Mouse (Mus musculus) MEL (cell line): ENCODE results near the gene Fgfr2. TPM values are rescaled to one million over a fixed set of nuclear protein-coding genes. Genes with fewer than 3 reads are reported as not detected.

Source experiments
- DNase-seq: peaks from one replicate; pipeline ENCODE4 v3.0.0; 2011; ENCODE audit warnings: low read depth, low spot score
- H3K27ac ChIP-seq: 2 replicates; pipeline ENCODE4 v1.5.1; 2012; ENCODE audit warnings: low read depth, mild to moderate bottlenecking, control low read depth, low read length, moderate library complexity; ENCODE audit not compliant: control insufficient read depth
- H3K27me3 ChIP-seq, 2 experiments: fragments of 150-350 bp in 1 of 2; sonication (generic) in 1 of 2; 2 replicates each; pipeline ENCODE4 v1.6.1; 2012; ENCODE audit warnings: low read length in 2 of 2, mild to moderate bottlenecking in 2 of 2, improper control_type of control experiment in 1 of 2, moderate library complexity in 1 of 2; ENCODE audit not compliant: insufficient read depth in 2 of 2, control insufficient read depth in 1 of 2
- H3K36me3 ChIP-seq, 2 experiments: 2 replicates each; pipeline ENCODE4 v1.6.1; 2012 to 2014; ENCODE audit warnings: low read length in 2 of 2, improper control_type of control experiment in 1 of 2, inconsistent platforms in 1 of 2, mild to moderate bottlenecking in 1 of 2; ENCODE audit not compliant: insufficient read depth in 2 of 2, control insufficient read depth in 1 of 2
- H3K4me1 ChIP-seq, 2 experiments: fragments of 150-350 bp in 1 of 2; sonication (generic) in 1 of 2; 2 replicates each; pipeline ENCODE4 v1.6.1; 2012; ENCODE audit warnings: low read length in 2 of 2, improper control_type of control experiment in 1 of 2, mild to moderate bottlenecking in 1 of 2; ENCODE audit not compliant: insufficient read depth in 2 of 2, control insufficient read depth in 1 of 2
- H3K4me3 ChIP-seq, 2 experiments: fragments of 150-350 bp in 1 of 2; sonication (generic) in 1 of 2; 2 replicates each; pipeline ENCODE4 v1.5.1; 2012; ENCODE audit warnings: low read depth in 2 of 2, low read length in 2 of 2, mild to moderate bottlenecking in 2 of 2, moderate library complexity in 2 of 2, control low read depth in 1 of 2, improper control_type of control experiment in 1 of 2; ENCODE audit not compliant: control insufficient read depth in 1 of 2, insufficient read depth in 1 of 2
- H3K79me2 ChIP-seq: 2 replicates; pipeline ENCODE4 v1.6.1; 2012; ENCODE audit warnings: mild to moderate bottlenecking, low read length, moderate library complexity; ENCODE audit not compliant: control insufficient read depth, poor library complexity, insufficient read depth
- H3K9ac ChIP-seq: 2 replicates; pipeline ENCODE4 v1.6.1; 2012; ENCODE audit warnings: low read depth, mild to moderate bottlenecking, control low read depth, low read length, moderate library complexity; ENCODE audit not compliant: control insufficient read depth, poor library complexity, severe bottlenecking
- H3K9me3 ChIP-seq: fragments of 150-350 bp; sonication (generic); replicated peaks from 2 replicates; pipeline ENCODE4 v1.6.1; 2012; ENCODE audit warnings: mild to moderate bottlenecking, low read length, improper control_type of control experiment, moderate library complexity; ENCODE audit not compliant: insufficient read depth
- BHLHE40 ChIP-seq: IDR thresholded peaks from 2 replicates; pipeline ENCODE4 v1.6.1; 2012; ENCODE audit warnings: low read depth, mild to moderate bottlenecking, inconsistent platforms, low read length, improper control_type of control experiment, borderline replicate concordance
- CHD2 ChIP-seq: IDR thresholded peaks from 2 replicates; pipeline ENCODE4 v1.6.1; 2011; ENCODE audit warnings: low read length, improper control_type of control experiment
- CTCF ChIP-seq, 3 experiments: IDR thresholded peaks in 2 of 3; conservative IDR thresholded peaks in 1 of 3; 2 replicates each; pipeline ENCODE4 v1.5.1; 2011 to 2012; ENCODE audit warnings: low read length in 3 of 3, low read depth in 2 of 3, mild to moderate bottlenecking in 2 of 3, improper control_type of control experiment in 1 of 3, inconsistent platforms in 1 of 3, mixed read lengths in 1 of 3, moderate library complexity in 1 of 3; ENCODE audit not compliant: control insufficient read depth in 1 of 3, insufficient read depth in 1 of 3, poor library complexity in 1 of 3, severe bottlenecking in 1 of 3
- E2F4 ChIP-seq: IDR thresholded peaks from 2 replicates; pipeline ENCODE4 v1.6.1; 2011; ENCODE audit warnings: low read depth, low read length, improper control_type of control experiment, borderline replicate concordance
- ELF1 ChIP-seq: IDR thresholded peaks from 2 replicates; pipeline ENCODE4 v1.6.1; 2014; ENCODE audit warnings: low read depth, mild to moderate bottlenecking, inconsistent platforms, low read length, improper control_type of control experiment, moderate library complexity
- ETS1 ChIP-seq: IDR thresholded peaks from 2 replicates; pipeline ENCODE4 v1.6.1; 2012; ENCODE audit warnings: low read depth, mild to moderate bottlenecking, inconsistent platforms, low read length, improper control_type of control experiment, moderate library complexity
- GABPA ChIP-seq: IDR thresholded peaks from 2 replicates; pipeline ENCODE4 v1.6.1; 2012; ENCODE audit warnings: low read depth, mild to moderate bottlenecking, inconsistent platforms, low read length, improper control_type of control experiment, moderate library complexity
- GATA1 ChIP-seq: IDR thresholded peaks from 2 replicates; pipeline ENCODE4 v1.6.1; 2011; ENCODE audit warnings: low read depth, low read length, improper control_type of control experiment
- JUND ChIP-seq: IDR thresholded peaks from 2 replicates; pipeline ENCODE4 v1.6.1; 2011; ENCODE audit warnings: low read depth, mild to moderate bottlenecking, improper control_type of control experiment, low read length
- KAT2A ChIP-seq: conservative IDR thresholded peaks from 2 replicates; pipeline ENCODE4 v1.6.1; 2012; ENCODE audit warnings: low read depth, low read length, improper control_type of control experiment, inconsistent platforms
- MAFK ChIP-seq: IDR thresholded peaks from 2 replicates; pipeline ENCODE4 v1.6.1; 2011; ENCODE audit warnings: low read depth, mild to moderate bottlenecking, low read length, improper control_type of control experiment, borderline replicate concordance
- MAZ ChIP-seq: IDR thresholded peaks from 2 replicates; pipeline ENCODE4 v1.6.1; 2012; ENCODE audit warnings: low read depth, mild to moderate bottlenecking, inconsistent platforms, low read length, improper control_type of control experiment
- MEF2A ChIP-seq: IDR thresholded peaks from 2 replicates; pipeline ENCODE4 v1.6.1; 2014; ENCODE audit warnings: low read depth, mild to moderate bottlenecking, inconsistent platforms, low read length, improper control_type of control experiment; ENCODE audit not compliant: poor library complexity, insufficient replicate concordance, severe bottlenecking; ENCODE audit errors: extremely low read depth
- MXI1 ChIP-seq: IDR thresholded peaks from 2 replicates; pipeline ENCODE4 v1.6.1; 2011; ENCODE audit warnings: mild to moderate bottlenecking, low read depth, low read length, improper control_type of control experiment
- MYB ChIP-seq: IDR thresholded peaks from 2 replicates; pipeline ENCODE4 v1.6.1; 2011; ENCODE audit warnings: mild to moderate bottlenecking, low read depth, low read length, improper control_type of control experiment
- NRF1 ChIP-seq: IDR thresholded peaks from 2 replicates; pipeline ENCODE4 v1.6.1; 2014; ENCODE audit warnings: low read depth, mild to moderate bottlenecking, inconsistent platforms, low read length, improper control_type of control experiment, moderate library complexity; ENCODE audit not compliant: poor library complexity, insufficient read depth, severe bottlenecking
- POLR2A ChIP-seq, 2 experiments: IDR thresholded peaks; 2 replicates each; pipeline ENCODE4 v1.6.1; 2011 to 2012; ENCODE audit warnings: low read length in 2 of 2, mild to moderate bottlenecking in 2 of 2, control low read depth in 1 of 2, improper control_type of control experiment in 1 of 2, low read depth in 1 of 2, moderate library complexity in 1 of 2; ENCODE audit not compliant: control insufficient read depth in 1 of 2, insufficient read depth in 1 of 2, poor library complexity in 1 of 2
- POLR2AphosphoS2 ChIP-seq: IDR thresholded peaks from 2 replicates; pipeline ENCODE4 v1.6.1; 2011; ENCODE audit warnings: low read length, improper control_type of control experiment
- POLR2AphosphoS5 ChIP-seq: IDR thresholded peaks from 2 replicates; pipeline ENCODE4 v1.6.1; 2012; ENCODE audit warnings: low read depth, borderline replicate concordance, mild to moderate bottlenecking, inconsistent platforms, low read length, moderate library complexity, mixed read lengths
- RAD21 ChIP-seq: IDR thresholded peaks from 2 replicates; pipeline ENCODE4 v1.6.1; 2011; ENCODE audit warnings: mild to moderate bottlenecking, low read depth, low read length, improper control_type of control experiment
- RCOR1 ChIP-seq: IDR thresholded peaks from 2 replicates; pipeline ENCODE4 v1.6.1; 2012; ENCODE audit warnings: low read depth, mild to moderate bottlenecking, inconsistent platforms, low read length, improper control_type of control experiment
- SIN3A ChIP-seq: IDR thresholded peaks from 2 replicates; pipeline ENCODE4 v1.6.1; 2012; ENCODE audit warnings: low read length, improper control_type of control experiment, inconsistent platforms
- SMC3 ChIP-seq: IDR thresholded peaks from 2 replicates; pipeline ENCODE4 v1.6.1; 2011; ENCODE audit warnings: low read depth, low read length, improper control_type of control experiment
- TAL1 ChIP-seq: IDR thresholded peaks from 2 replicates; pipeline ENCODE4 v1.6.1; 2012; ENCODE audit warnings: mild to moderate bottlenecking, inconsistent platforms, low read length, moderate library complexity, mixed read lengths
- TBP ChIP-seq: IDR thresholded peaks from 2 replicates; pipeline ENCODE4 v1.8.0; 2011; ENCODE audit warnings: low read depth, low read length, improper control_type of control experiment
- TCF12 ChIP-seq: IDR thresholded peaks from 2 replicates; pipeline ENCODE4 v1.6.1; 2014; ENCODE audit warnings: low read depth, mild to moderate bottlenecking, inconsistent platforms, low read length, improper control_type of control experiment, moderate library complexity
- UBTF ChIP-seq: IDR thresholded peaks from 2 replicates; pipeline ENCODE4 v1.6.1; 2012; ENCODE audit warnings: low read depth, mild to moderate bottlenecking, inconsistent platforms, low read length, improper control_type of control experiment, moderate library complexity, borderline replicate concordance; ENCODE audit not compliant: insufficient read depth
- USF2 ChIP-seq, 2 experiments: IDR thresholded peaks; 2 replicates each; pipeline ENCODE4 v1.6.1; 2011 to 2012; ENCODE audit warnings: improper control_type of control experiment in 2 of 2, low read length in 2 of 2, borderline replicate concordance in 1 of 2, inconsistent platforms in 1 of 2, low read depth in 1 of 2, mild to moderate bottlenecking in 1 of 2; ENCODE audit not compliant: insufficient read depth in 1 of 2
- ZC3H11A ChIP-seq: IDR thresholded peaks from 2 replicates; pipeline ENCODE4 v1.6.1; 2012; ENCODE audit warnings: low read depth, mild to moderate bottlenecking, inconsistent platforms, low read length, improper control_type of control experiment
- ZKSCAN1 ChIP-seq: IDR thresholded peaks from 2 replicates; pipeline ENCODE4 v1.6.1; 2012; ENCODE audit warnings: low read depth, mild to moderate bottlenecking, inconsistent platforms, low read length, improper control_type of control experiment, moderate library complexity
- ZMIZ1 ChIP-seq: IDR thresholded peaks from 2 replicates; pipeline ENCODE4 v1.6.1; 2012; ENCODE audit warnings: low read depth, mild to moderate bottlenecking, inconsistent platforms, low read length, improper control_type of control experiment, moderate library complexity
- ZNF384 ChIP-seq: IDR thresholded peaks from 2 replicates; pipeline ENCODE4 v1.6.1; 2012; ENCODE audit warnings: low read depth, mild to moderate bottlenecking, inconsistent platforms, low read length, improper control_type of control experiment
- polyA plus RNA-seq, 2 experiments: library from polyadenylated mRNA; stranded (reverse) in 1 of 2; unstranded in 1 of 2; fragments of >175 nt in 1 of 2; fragments of >200 nt in 1 of 2; gene quantifications; 2 replicates each; pipeline versions ENCODE4 v1.2.1 to v1.2.4; 2012; ENCODE audit warnings: low replicate concordance in 2 of 2, low read depth in 1 of 2; ENCODE audit not compliant: insufficient read length in 2 of 2, insufficient read depth in 1 of 2, missing spikeins in 1 of 2
- total RNA-seq: library from RNA; depleted of rRNA; stranded (reverse); fragments of 300-350 nt; gene quantifications from 2 replicates; pipeline ENCODE4 v1.2.3, GENCODE M21; 2012

The Fgfr2 gene
- total and polyA plus RNA-seq, 3 experiments, result not detected

DNA sequence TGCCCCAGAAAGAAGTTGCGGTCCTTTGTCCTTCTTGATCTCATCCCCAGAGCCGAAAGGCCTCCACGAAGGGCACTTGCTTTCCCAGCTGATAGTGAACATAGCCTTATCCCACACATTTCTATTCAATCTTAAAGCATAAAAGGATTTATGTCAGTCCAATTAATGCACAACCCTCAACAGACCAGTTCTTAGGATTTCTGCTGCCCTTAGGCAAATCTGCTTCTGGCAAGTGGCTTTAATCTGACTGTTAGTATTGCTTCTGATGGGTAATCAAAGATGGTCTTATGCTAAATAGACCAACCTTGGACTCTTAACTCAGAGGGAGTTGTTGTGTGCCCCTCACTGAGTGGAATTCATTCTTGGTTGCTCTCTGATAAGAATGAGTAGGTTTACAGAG, 2505.6 kb downstream of the Fgfr2 start:
- H3K27ac ChIP-seq, result no peak overlapping the region
- H3K27me3 ChIP-seq, result peaks cover 0 to 7% of the 10 kb centered on the region in 2 experiments; a peak in 3 of 4 replicates
- no peaks in the 10 kb centered on the region for H3K9me3 ChIP-seq
- no peaks in the 10 kb centered on the region for H3K79me2 ChIP-seq
- no peak overlapping the region for H3K4me3 ChIP-seq
- TF ChIP-seq KAT2A, result no peak
- TF ChIP-seq ETS1, result no peak
- no peak for TF ChIP-seq E2F4
- TF ChIP-seq TBP, result no peak
- TF ChIP-seq GABPA, result no peak
- no peak for TF ChIP-seq ELF1
- no peak for TF ChIP-seq ZKSCAN1
- TF ChIP-seq ZMIZ1, result no peak
- no peak for TF ChIP-seq TAL1
- TF ChIP-seq USF2 (IDR thresholded peaks at IDR 0.05; ENCODE audit: borderline replicate concordance in 1 of 2, insufficient read depth in 1 of 2, low read depth in 1 of 2, low read length in 2 of 2), result no peak
- TF ChIP-seq POLR2AphosphoS2, result no peak
- TF ChIP-seq RCOR1, result no peak
- no peak for TF ChIP-seq POLR2AphosphoS5
- TF ChIP-seq SMC3, result no peak
- no peak for TF ChIP-seq ZC3H11A
- TF ChIP-seq JUND, result no peak
- no peak for TF ChIP-seq SIN3A
- no peak for TF ChIP-seq MEF2A
- no peak for TF ChIP-seq MAFK
- H3K36me3 ChIP-seq, result no peaks in the 10 kb centered on the region
- H3K4me1 ChIP-seq, result no peaks in the 10 kb centered on the region
- no peak for DNase-seq
- no peak overlapping the region for H3K9ac ChIP-seq

DNA sequence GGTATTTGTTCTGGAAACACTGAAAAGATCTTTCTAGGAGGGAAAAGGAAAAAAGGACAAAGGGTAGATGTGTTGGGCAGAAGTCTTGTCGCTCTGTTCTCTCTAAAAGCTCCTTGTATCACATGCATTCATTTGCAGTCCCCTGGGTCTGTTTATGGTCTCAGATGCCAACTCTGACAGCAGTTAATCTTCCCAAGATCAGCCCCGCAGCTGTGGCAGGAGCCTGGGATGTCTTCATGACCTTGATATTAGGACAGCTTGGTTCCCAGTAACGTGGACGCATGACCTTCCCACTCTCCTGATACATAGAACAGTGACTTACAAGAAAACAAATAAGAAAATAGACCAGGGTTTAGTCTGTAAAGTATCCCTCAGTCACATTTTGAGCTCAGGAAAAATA, 2509.2 kb downstream of the Fgfr2 start:
- no peak for TF ChIP-seq CHD2
- TF ChIP-seq GATA1, result no peak
- TF ChIP-seq BHLHE40, result no peak
- no peak for TF ChIP-seq ZKSCAN1
- no peak for TF ChIP-seq MAZ
- TF ChIP-seq NRF1, result no peak
- TF ChIP-seq RCOR1, result no peak
- TF ChIP-seq ZC3H11A, result no peak
- TF ChIP-seq MXI1, result no peak
- TF ChIP-seq TBP, result no peak
- no peak for TF ChIP-seq POLR2A (IDR thresholded peaks at IDR 0.05; ENCODE audit: control insufficient read depth in 1 of 2, insufficient read depth in 1 of 2, low read depth in 1 of 2, low read length in 2 of 2, poor library complexity in 1 of 2)
- TF ChIP-seq RAD21, result no peak
- no peak for TF ChIP-seq CTCF (IDR thresholded peaks at IDR 0.05 in 2 of 3, conservative IDR thresholded peaks at IDR 0.05 in 1 of 3; ENCODE audit: control insufficient read depth in 1 of 3, insufficient read depth in 1 of 3, low read depth in 2 of 3, low read length in 3 of 3, poor library complexity in 1 of 3, severe bottlenecking in 1 of 3)
- TF ChIP-seq ELF1, result no peak
- TF ChIP-seq E2F4, result no peak
- TF ChIP-seq TCF12, result no peak
- TF ChIP-seq USF2 (IDR thresholded peaks at IDR 0.05; ENCODE audit: borderline replicate concordance in 1 of 2, insufficient read depth in 1 of 2, low read depth in 1 of 2, low read length in 2 of 2), result no peak
- TF ChIP-seq ZNF384, result no peak
- TF ChIP-seq UBTF, result no peak
- no peak for TF ChIP-seq MYB
- H3K4me1 ChIP-seq, result no peaks in the 10 kb centered on the region
- H3K4me3 ChIP-seq, result no peak overlapping the region
- no peaks in the 10 kb centered on the region for H3K9me3 ChIP-seq
- H3K36me3 ChIP-seq, result no peaks in the 10 kb centered on the region
- H3K27me3 ChIP-seq, result peaks cover 0 to 11% of the 10 kb centered on the region in 2 experiments; a peak in 2 of 4 replicates
- H3K79me2 ChIP-seq, result no peaks in the 10 kb centered on the region
- no peak overlapping the region for H3K27ac ChIP-seq
- no peak overlapping the region for H3K9ac ChIP-seq
- DNase-seq, result no peak
